Mouse (Mus musculus) limb, embryonic 13.5 days (tissue): ENCODE data around the gene Pigv. TPM values are rescaled to one million over a fixed set of nuclear protein-coding genes. Genes with fewer than 3 reads are reported as not detected.
A peak's percentile ranks its signal among the peaks of the same experiment; 100 is the strongest.

Experiments
- ATAC-seq: fragments of 200-750 bp; cut with Nextera tagmentation; 2 replicates; pipeline ENCODE4 v1.8.0; 2017; ENCODE audit warnings: low read depth, moderate number of reproducible peaks, moderate TSS enrichment; ENCODE audit not compliant: low FRiP score
- H3K27ac ChIP-seq: fragments of 300-500 bp; sonication (generic); 2 replicates; pipeline ENCODE4 v1.5.1; 2015; ENCODE audit warnings: inconsistent platforms, mild to moderate bottlenecking, moderate library complexity
- H3K27me3 ChIP-seq: fragments of 300-500 bp; sonication (generic); 2 replicates; pipeline ENCODE4 v1.6.1; 2015; ENCODE audit warnings: mild to moderate bottlenecking, inconsistent platforms
- H3K36me3 ChIP-seq: fragments of 300-500 bp; sonication (generic); 2 replicates; pipeline ENCODE4 v1.6.1; 2015; ENCODE audit warnings: inconsistent platforms, mild to moderate bottlenecking, moderate library complexity
- H3K4me1 ChIP-seq: fragments of 300-500 bp; sonication (generic); 2 replicates; pipeline ENCODE4 v1.6.1; 2015; ENCODE audit warnings: inconsistent platforms
- H3K4me2 ChIP-seq: fragments of 300-500 bp; sonication (generic); replicated peaks from 2 replicates; pipeline ENCODE4 v1.6.1; 2015; ENCODE audit warnings: inconsistent platforms, mild to moderate bottlenecking, moderate library complexity
- H3K4me3 ChIP-seq: fragments of 300-500 bp; sonication (generic); 2 replicates; pipeline ENCODE4 v1.5.1; 2015; ENCODE audit warnings: moderate library complexity, mild to moderate bottlenecking, inconsistent platforms
- H3K9ac ChIP-seq: fragments of 300-500 bp; sonication (generic); 2 replicates; pipeline ENCODE4 v1.6.1; 2015; ENCODE audit warnings: mild to moderate bottlenecking, inconsistent platforms
- H3K9me3 ChIP-seq: fragments of 300-500 bp; sonication (generic); 2 replicates; pipeline ENCODE4 v1.6.1; 2016; ENCODE audit warnings: inconsistent platforms
- WGBS: fragments of 180-500 bp; shearing (Covaris S2); methylation state at CpG from one replicate; pipeline ENCODE4 v1.1.7; 2015; 5-methylcytosine and 5-hydroxymethylcytosine counted together
- polyA plus RNA-seq: library from polyadenylated mRNA; unstranded; fragments of >200 nt; fragmentation: Nextera tagmentation; extraction: Ambion mirVana; gene quantifications from 2 replicates; pipeline ENCODE4 v1.2.1, GENCODE M21; 2015

Gene Pigv
- 14.7 and 17.1 TPM in 2 replicates for polyA plus RNA-seq

DNA sequence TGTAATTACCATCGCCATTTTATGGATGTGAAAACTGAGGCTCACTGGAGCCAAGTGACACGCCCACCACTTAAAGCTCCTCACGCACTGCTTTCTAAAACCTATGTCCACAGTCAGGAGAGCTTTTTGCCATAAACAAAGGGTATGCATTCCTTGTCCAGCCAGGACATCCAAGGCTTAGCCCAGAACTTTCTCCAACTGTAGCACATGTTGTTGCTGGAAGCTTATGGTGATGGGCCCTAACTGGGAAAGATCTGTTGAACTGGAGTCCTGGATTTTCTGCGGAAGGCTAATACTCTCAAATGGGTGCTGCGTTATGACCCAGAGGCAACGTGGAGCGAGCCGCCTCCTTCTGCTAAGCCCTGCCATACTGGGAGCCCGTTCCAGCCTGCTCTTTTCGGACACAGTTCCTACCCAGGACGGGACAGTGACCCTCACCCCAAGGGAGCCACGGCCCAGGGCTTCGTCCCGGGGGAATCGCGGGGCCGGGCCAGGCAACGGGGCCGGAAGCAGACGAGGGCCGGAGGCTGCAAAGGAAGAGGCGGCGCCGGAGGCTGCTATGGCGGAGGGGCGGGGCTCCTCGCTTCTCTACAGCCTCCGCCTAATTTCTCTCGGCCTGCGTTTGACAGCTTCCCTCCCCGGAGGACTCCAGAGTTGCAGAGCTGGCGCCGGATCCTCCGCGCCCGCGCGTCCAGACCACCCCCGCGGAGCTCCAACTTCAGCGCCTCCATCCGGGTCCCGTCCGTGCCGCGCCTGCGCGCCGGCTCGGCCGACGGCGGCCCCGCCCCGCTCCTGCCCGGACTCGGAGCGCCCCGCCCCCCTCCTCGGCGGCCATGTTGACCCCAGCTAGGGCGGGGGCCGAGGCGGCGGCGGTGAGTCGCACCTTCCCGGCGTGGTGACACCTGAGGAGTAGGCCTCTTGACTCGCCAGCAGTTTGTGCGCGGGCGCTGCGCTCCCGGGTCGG is at the start of gene Pigv:
Gene Pigv, minus strand, starts transcription at position 767 of the 964 bp plus-strand sequence.
- ATAC-seq: peak; percentile 91
- H3K36me3 ChIP-seq: peaks cover 7% of the 10 kb centered on the region
- no peaks in the 10 kb centered on the region for H3K27me3 ChIP-seq
- peak within 1 kb of the TSS; percentile 88 for H3K9ac ChIP-seq
- H3K4me2 ChIP-seq: peak within 1 kb of the TSS; percentile 83
- peak within 1 kb of the TSS; percentile 63 for H3K4me3 ChIP-seq
- H3K27ac ChIP-seq: peak within 1 kb of the TSS; percentile 98
- no peaks in the 10 kb centered on the region for H3K9me3 ChIP-seq
- peaks cover 58% of the 10 kb centered on the region for H3K4me1 ChIP-seq
- WGBS: under 1% methylated on average over 60 of the region's 76 CpGs

- no peak for ATAC-seq
- H3K4me1 ChIP-seq: no peaks in the 10 kb centered on the region
- peaks cover 95% of the 10 kb centered on the region for H3K36me3 ChIP-seq
- WGBS: 89% methylated on average over 3 of the region's 3 CpGs
- H3K4me2 ChIP-seq: no peak overlapping the region
- no peak overlapping the region for H3K27ac ChIP-seq
- H3K4me3 ChIP-seq: no peak overlapping the region
- no peaks in the 10 kb centered on the region for H3K27me3 ChIP-seq
- no peak overlapping the region for H3K9ac ChIP-seq
- H3K9me3 ChIP-seq: no peaks in the 10 kb centered on the region
Measured at GRCm38 (mm10) chr4:133719791-133720190, 47.3 kb upstream of the Pigv start.

GRCm38 (mm10) chr4:133712755-133713154 is 40.3 kb upstream of the Pigv start:
- H3K36me3 ChIP-seq: peaks cover 77% of the 10 kb centered on the region

DNA sequence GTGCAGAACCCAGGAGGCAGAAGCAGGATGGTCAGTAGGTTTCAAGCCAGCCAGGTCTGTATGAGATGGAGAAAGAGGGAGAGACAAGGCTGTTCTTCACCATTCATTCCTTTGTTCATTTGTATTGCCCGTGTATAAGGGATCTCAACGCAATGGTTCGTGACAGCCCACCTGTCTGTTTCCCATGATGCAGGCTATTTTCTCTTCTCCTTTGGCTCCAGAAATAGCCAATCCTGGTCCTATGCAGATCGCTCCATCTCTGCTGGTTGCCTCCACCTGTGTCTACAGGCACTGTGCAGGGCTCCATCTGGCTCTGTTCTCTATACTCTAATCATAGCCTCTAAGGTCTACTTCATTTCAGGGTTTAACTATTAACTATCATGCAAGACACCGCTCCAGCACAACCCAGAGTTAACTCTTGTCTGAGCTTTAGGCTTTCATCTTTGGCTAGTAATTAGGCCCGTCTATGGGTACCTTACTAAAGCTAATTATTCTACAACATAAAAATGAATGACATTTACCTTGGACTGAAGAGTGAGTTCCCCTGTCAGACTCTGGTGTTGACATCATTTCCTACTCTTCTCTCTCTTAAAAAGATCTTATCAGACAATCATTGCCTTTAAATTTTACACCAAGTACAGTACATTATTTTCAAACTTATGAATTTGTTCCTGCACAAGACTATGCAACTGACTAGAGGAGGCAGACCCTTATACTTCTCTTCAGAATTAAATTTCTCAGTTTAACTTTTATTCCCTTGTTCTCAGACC is 39.0 kb upstream of the Pigv start:
- peaks cover 22% of the 10 kb centered on the region for H3K4me1 ChIP-seq
- H3K9ac ChIP-seq: no peak overlapping the region
- no peak overlapping the region for H3K4me3 ChIP-seq
- H3K27me3 ChIP-seq: no peaks in the 10 kb centered on the region
- no peak overlapping the region for H3K27ac ChIP-seq
- no peak for ATAC-seq
- H3K36me3 ChIP-seq: peaks cover 77% of the 10 kb centered on the region
- 86% methylated on average over 6 of the region's 6 CpGs for WGBS
- no peak overlapping the region for H3K4me2 ChIP-seq
- no peaks in the 10 kb centered on the region for H3K9me3 ChIP-seq

More at GRCm38 (mm10) chr4:133712755-133713154, 40.3 kb upstream of the Pigv start:
- Histone ChIP-seq H3K9ac (no peak overlapping the region), H3K4me1 (peaks cover 11% of the 10 kb centered on the region), H3K27me3 (no peaks in the 10 kb centered on the region), H3K4me2 (no peak overlapping the region), H3K4me3 (no peak overlapping the region), H3K9me3 (no peaks in the 10 kb centered on the region), H3K27ac (no peak overlapping the region)
- 77% methylated on average over 5 of the region's 5 CpGs for WGBS
- no peak for ATAC-seq

GRCm38 (mm10) chr4:133709395-133709794 is 36.9 kb upstream of the Pigv start:
- peaks cover 72% of the 10 kb centered on the region for H3K36me3 ChIP-seq

DNA sequence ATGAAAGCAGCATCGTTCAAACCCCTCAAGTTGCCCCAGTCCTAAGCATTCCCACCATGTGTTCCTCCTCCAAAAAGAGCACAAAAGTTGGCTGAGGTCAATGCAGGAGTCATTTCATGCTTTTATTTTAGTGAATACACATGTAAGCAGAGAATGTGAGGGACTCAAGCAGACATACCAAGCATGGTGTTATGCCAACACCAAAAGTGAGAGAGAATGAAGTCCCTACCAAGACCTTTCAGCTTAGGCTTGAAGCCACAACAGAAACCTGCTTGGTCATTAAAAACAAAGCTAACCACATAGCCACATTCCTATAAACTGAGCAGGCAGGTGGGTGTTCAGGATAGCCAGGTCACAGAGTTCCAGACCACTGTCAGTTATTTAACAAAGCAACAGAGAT is 35.0 kb upstream of the Pigv start:
- Histone ChIP-seq H3K27me3 (no peaks in the 10 kb centered on the region), H3K4me3 (no peak overlapping the region), H3K4me1 (peaks cover 22% of the 10 kb centered on the region), H3K4me2 (peak overlapping the region; percentile 17; the same call in 1 of the 2 replicates), H3K9ac (no peak overlapping the region), H3K27ac (no peak overlapping the region), H3K9me3 (no peaks in the 10 kb centered on the region), H3K36me3 (peaks cover 71% of the 10 kb centered on the region)
- ATAC-seq: no peak
- WGBS: 80% methylated on average over 1 of the region's 1 CpGs

More at GRCm38 (mm10) chr4:133709395-133709794, 36.9 kb upstream of the Pigv start:
- ATAC-seq: no peak
- Histone ChIP-seq H3K27ac (no peak overlapping the region), H3K4me1 (peaks cover 22% of the 10 kb centered on the region), H3K4me2 (no peak overlapping the region), H3K4me3 (no peak overlapping the region), H3K9ac (no peak overlapping the region), H3K27me3 (no peaks in the 10 kb centered on the region), H3K9me3 (no peaks in the 10 kb centered on the region)
- WGBS: 89% methylated on average over 2 of the region's 2 CpGs

- H3K9me3 ChIP-seq: no peaks in the 10 kb centered on the region
- H3K27me3 ChIP-seq: no peaks in the 10 kb centered on the region
- 53% methylated on average over 8 of the region's 8 CpGs for WGBS
- ATAC-seq: no peak
- H3K36me3 ChIP-seq: peaks cover 71% of the 10 kb centered on the region
- no peak overlapping the region for H3K9ac ChIP-seq
- H3K4me2 ChIP-seq: peak overlapping the region; percentile 17; the same call in 1 of the 2 replicates
- peaks cover 22% of the 10 kb centered on the region for H3K4me1 ChIP-seq
- H3K4me3 ChIP-seq: no peak overlapping the region
- peak overlapping the region; percentile 39; the same call in 1 of the 2 replicates for H3K27ac ChIP-seq
Measured at GRCm38 (mm10) chr4:133706956-133707355, 34.5 kb upstream of the Pigv start.

DNA sequence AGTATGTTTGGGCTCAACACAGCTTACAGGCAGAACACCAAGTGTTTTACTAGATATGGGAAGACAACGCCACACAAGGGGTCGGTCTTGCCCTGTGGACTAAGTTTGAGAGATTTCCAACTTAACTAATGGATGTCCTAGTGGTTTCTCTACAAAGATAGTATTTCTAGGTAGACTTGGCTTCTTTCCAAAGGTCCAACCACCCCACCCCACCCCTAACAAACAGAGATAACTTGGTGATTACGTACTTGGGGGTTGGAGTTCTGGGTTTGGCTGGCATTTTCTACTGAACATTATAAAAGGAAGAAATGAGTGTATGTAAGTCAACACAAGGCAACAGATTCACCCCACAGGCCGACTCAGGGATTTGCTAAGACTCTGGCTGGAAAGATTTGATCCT is 32.6 kb upstream of the Pigv start:
- Histone ChIP-seq H3K9ac (no peak overlapping the region), H3K9me3 (no peaks in the 10 kb centered on the region), H3K4me2 (no peak overlapping the region), H3K36me3 (peaks cover 73% of the 10 kb centered on the region), H3K4me3 (no peak overlapping the region), H3K4me1 (peaks cover 30% of the 10 kb centered on the region), H3K27me3 (no peaks in the 10 kb centered on the region), H3K27ac (no peak overlapping the region)
- WGBS: 90% methylated on average over 4 of the region's 4 CpGs
- no peak for ATAC-seq

DNA sequence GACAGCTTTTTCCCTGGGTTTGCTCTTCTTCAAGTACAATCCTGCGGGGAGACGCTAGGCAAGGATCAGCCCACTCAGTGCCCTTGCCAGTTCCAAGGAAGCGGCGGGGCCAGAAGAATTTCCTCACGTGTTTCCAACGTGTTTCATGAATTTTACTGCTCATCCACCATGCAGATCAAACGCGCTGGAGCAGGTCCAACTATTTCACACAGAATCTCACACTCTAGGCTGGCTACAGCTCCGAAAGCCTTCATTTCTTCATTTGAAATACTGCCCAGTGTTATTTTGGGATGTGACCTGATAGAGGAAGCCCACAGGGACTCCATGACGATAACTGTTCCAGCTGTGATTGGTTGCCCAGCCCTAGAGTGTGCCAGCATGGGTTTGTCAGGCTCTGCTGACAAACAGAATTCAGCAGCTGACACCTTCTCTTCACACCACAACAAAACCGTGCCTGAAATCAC is 28.5 kb upstream of the Pigv start:
- peaks cover 8% of the 10 kb centered on the region for H3K4me1 ChIP-seq
- H3K4me2 ChIP-seq: no peak overlapping the region
- H3K4me3 ChIP-seq: no peak overlapping the region
- no peaks in the 10 kb centered on the region for H3K27me3 ChIP-seq
- no peak overlapping the region for H3K9ac ChIP-seq
- H3K36me3 ChIP-seq: peaks cover 80% of the 10 kb centered on the region
- H3K9me3 ChIP-seq: no peaks in the 10 kb centered on the region
- H3K27ac ChIP-seq: peak overlapping the region; percentile 6; the same call in 1 of the 2 replicates
- no peak for ATAC-seq
- WGBS: 67% methylated on average over 11 of the region's 11 CpGs

DNA sequence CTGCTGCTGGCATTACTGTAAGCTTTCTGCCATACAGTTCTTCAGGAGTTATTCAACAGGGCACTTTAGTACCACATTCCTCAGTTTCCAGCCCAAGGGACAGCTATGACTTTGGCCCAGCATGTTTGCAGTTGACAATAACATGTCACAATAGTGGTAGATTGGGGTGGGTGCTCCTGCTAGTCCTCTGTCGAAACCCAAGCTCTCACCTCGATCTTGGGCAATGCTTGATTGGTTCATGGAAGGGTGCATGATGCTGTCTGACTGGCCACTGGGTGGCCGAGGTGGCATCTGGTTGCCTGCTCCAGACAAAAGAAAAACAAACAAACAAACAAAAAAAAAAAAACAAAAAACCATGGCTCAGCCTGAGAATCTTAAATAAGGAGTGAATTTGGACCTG is 22.9 kb upstream of the Pigv start:
- Histone ChIP-seq H3K27me3 (no peaks in the 10 kb centered on the region), H3K36me3 (peaks cover 87% of the 10 kb centered on the region), H3K4me1 (peaks cover 16% of the 10 kb centered on the region), H3K9me3 (no peaks in the 10 kb centered on the region), H3K4me2 (no peak overlapping the region), H3K4me3 (no peak overlapping the region), H3K9ac (no peak overlapping the region), H3K27ac (no peak overlapping the region)
- no peak for ATAC-seq
- 83% methylated on average over 3 of the region's 3 CpGs for WGBS

- H3K4me1 ChIP-seq: peaks cover 36% of the 10 kb centered on the region
- peak overlapping the region; percentile 55 for H3K27ac ChIP-seq
- H3K4me2 ChIP-seq: no peak overlapping the region
- H3K27me3 ChIP-seq: no peaks in the 10 kb centered on the region
- no peak overlapping the region for H3K9ac ChIP-seq
- peak; percentile 38; the same call in 1 of the 2 replicates for ATAC-seq
- no peak overlapping the region for H3K4me3 ChIP-seq
- H3K36me3 ChIP-seq: peaks cover 100% of the 10 kb centered on the region
- H3K9me3 ChIP-seq: no peaks in the 10 kb centered on the region
- WGBS: 16% methylated on average over 5 of the region's 5 CpGs
Measured at GRCm38 (mm10) chr4:133690252-133690651, 17.8 kb upstream of the Pigv start.
